Mouse (Mus musculus) CD4-positive helper T cell, adult 2 months (primary cell): ENCODE measurements around the gene Gstt1.
A peak's percentile ranks its signal among the peaks of the same experiment; 100 is the strongest.
"Not testable (repeated sequence)": the region's sequence is repeated elsewhere in the genome, so short reads cannot be mapped to it uniquely, and the experiment has no call there.

Experiments
- DNase-seq: peaks from one replicate; pipeline ENCODE4 v3.0.0-alpha.2; 2012; ENCODE audit warnings: low read depth, missing footprints, low spot score

The Gstt1 gene

DNA sequence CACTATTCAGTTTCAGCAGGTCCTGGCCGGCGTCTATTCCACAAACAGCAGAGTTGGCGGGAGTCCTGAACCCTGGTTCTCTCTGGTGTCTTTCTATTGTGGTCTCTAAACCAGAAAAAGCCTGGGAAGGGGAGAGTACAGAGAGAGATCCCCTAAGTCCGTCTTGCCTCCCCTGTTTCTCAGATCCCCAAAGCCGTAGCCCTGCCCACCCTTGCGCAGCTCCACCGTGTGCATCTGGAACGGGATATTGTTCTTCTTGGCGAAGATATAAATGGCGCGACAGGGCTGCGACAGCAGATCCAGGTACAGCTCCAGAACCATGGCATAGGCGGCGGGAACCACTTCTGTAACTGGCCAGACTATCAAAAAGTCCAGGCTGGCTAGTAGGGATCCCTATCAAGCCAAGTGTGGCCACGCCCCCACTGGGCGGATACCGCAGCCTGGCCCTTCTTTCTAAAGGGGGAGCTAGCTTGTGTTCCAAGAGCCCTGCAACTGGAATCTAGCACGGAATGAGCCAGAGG is at the start of gene Gstt1:
Gstt1 (minus strand) TSS at position 409 of the 521 bp plus-strand sequence.
- DNase-seq = peak; percentile 14

DNA sequence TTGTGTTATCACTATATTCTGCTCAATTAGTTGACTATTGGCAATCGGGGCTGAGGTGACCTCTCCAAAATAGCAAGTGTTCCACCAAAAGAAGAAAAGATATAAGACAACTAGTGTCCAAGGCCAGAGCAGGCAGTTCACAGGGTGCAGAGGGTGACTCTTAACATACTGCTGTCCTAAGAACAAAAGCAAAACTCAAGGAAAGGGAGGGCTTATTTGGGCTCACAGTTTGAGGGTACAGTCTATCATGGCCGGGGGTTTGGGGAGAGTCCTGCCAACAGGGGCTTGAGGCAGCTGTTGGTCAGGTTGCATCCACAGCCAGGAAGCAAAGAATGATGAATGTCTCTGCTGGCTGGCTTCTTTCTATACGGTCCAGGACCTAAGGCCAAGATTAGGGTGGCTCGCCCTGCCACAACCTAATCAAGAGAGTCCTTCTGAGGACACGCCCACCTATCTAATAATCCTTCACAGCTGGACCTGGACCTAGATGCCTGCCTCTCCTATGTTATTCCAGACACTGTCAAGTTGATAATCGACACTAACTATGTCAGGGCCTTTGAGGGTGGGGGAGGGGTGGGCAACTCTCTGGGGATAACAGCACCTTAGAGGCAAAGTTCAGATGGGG is 47.0 kb upstream of the Gstt1 start:
- no peak for DNase-seq

DNA sequence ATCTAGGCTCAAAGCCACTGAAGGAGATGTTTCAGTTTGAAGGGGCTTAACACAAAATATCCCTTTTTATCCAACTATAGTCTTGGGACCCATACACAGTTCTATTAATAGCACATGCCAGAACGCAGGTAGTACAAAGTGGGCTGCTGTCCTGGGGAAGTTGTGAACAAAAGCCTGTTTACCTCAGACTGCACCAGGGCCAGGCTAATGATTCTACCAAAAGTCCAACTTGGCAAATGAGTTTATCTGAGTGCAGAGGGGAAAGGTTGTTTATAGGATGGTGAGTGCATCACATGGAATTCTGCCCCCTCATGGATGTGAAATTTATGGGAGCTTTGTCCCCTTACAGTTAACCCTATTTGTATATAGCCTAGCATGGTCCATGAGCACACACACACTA is 46.4 kb upstream of the Gstt1 start:
- no peak for DNase-seq

DNA sequence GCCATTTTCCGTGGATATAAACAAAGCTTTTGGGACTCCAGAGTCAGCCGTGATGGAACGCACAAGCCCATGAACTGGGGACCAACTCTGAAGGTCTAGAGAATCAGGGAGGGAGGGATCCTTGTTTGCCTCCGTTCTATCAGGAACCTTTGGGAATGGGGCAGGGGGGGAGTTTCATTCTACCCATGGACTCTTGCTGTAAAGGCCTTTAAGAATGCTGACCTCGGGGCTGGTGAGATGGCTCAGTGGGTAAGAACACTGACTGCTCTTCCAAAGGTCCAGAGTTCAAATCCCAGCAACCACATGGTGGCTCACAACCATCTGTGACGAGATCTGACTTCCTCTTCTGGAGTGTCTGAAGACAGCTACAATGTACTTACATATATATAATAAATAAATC is 45.5 kb upstream of the Gstt1 start:
- DNase-seq = not testable (repeated sequence)

DNA sequence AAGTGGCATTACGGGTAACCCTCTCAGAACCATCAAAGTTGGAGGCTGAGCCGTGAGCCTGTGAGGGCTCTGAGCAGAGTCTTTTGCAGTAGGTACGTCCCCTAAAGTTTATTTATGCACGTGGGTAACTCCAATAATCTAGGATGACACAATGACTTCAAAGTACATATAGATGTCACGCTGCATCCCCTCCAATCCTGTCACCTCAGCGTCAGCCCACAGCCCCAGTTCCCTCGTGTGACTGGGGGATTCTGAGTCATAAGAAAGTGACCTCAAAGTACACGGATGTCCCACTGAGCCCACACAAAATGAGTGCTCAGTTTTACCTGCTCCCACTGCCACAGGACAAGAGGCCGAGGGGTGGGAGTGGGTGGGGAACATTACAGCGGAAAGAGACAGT is 40.7 kb upstream of the Gstt1 start:
- peak; percentile 78 for DNase-seq

DNA sequence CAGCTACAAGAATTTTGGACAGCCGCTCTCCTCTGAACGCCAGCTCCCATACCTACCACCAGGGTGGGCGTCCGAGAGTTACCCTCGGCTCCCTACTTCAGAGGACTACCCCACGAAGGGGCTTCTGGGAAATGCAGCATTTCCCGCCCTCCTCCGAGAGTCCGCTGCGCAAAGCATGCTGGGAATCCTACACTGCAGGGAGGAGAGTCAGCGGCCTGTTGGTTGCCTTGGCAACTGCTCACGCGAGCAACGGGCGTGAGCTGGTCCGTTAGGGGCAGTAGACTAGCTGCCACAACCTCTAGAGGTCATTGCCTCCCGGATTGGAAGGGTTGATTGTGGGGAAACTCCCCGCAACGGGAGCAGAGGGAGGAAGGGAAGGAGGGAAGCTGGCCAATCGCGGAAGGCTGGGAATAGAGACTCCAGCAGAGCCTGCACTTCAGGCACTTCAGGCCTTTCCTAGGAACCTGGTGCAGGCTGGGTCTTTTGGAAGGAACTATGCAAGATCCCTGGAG is 38.9 kb upstream of the Gstt1 start, which contains the start of gene Gstt2:
Gstt2 (minus strand) TSS at position 177 of the 512 bp plus-strand sequence.
- DNase-seq = peak; percentile 84

DNA sequence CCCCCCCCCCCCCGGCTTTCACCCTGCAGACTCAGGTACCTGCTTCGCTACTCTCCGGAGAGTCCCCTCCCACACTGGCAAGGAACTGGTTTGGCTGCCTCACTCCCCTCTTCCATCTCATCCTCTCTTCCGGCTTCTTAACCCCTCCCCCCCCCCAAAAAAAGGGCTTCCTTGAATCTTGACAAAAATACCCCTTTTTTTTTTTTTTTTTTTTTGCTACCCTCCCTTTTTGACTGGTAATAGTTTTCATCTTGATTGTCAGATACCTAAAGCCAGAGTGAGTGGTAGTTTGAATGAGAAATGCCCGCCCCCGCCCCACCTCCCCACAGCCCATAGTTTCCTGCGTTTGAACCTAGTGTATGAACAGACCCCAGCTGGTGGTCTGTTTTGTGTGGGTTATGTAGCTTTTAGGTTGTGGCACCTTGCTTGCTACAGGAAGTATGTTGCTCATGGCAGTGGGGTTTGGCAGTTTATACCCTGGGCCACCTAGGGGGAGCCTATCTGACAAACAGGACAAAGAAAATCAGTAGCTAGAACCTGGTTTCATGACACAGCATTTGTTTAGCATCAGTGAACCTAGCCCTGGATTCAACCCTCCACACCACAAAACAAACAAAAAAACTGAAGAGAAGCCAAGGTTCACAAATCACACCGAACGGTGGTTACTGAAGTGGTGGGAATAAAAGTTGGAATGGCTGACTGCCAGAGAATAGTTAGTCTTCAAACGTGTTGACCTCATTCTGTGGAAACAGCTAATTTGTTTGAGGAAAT is 37.6 kb upstream of the Gstt1 start:
- peak; percentile 89 for DNase-seq

DNA sequence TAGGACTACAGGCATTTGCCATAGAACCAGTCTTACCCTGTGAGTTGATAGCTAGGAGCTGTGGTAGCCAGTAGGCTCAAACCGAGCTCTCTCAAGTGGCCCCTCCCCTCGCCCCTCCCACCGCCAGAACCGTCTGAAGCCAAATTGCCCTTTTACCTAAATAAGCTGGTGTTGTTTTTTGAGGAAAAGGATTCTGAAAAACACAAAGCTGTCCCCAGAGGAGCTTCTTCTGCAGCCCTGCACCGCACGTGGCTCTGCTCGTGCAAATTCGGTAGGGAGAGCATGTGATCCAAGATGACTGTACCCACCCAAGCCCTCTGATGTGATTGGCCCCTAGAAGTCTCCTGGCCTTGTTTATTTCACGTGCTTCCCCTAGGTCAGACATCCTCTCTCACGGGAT is 36.9 kb upstream of the Gstt1 start:
- DNase-seq = peak; percentile 91

DNA sequence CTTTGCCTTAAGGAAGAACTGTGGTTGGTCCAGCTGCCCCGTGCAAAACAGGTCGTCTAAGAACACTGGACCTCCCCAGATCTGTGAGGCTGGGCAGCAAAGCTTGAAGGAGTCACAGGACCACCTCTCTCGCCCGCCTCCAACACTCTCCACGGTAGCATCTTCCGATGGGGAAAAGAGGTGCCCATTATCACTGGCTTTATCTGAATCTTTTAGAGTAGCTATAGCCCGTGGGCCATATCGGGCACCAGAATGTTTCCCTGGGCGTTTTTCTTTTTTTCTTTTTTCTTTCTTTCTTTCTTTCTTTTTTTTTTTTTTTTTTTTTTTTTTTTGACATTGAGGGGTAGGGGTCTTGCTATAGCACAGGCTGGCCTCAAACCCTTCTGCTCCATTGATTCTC is 36.3 kb upstream of the Gstt1 start:
- no peak for DNase-seq

DNA sequence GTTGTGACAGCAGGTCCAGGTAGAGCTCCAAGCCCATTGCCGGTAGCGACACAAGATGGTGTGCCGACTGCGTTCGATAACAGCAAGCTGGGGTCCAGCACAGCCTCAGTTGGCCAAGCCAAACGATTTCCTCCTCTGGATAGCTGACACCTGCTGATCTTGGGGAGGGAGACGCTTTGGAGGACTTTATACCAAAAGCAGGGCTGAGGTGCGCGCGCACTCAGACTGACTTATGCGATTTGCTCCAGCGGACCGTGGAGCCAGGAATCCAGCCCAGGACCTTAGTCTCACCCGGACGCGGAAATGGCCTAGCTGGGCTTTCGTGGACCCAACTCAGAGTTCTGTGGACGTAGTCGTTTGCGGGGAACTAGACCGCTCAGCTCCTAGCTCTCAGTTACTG is 35.9 kb upstream of the Gstt1 start:
- DNase-seq = peak; percentile 79

DNA sequence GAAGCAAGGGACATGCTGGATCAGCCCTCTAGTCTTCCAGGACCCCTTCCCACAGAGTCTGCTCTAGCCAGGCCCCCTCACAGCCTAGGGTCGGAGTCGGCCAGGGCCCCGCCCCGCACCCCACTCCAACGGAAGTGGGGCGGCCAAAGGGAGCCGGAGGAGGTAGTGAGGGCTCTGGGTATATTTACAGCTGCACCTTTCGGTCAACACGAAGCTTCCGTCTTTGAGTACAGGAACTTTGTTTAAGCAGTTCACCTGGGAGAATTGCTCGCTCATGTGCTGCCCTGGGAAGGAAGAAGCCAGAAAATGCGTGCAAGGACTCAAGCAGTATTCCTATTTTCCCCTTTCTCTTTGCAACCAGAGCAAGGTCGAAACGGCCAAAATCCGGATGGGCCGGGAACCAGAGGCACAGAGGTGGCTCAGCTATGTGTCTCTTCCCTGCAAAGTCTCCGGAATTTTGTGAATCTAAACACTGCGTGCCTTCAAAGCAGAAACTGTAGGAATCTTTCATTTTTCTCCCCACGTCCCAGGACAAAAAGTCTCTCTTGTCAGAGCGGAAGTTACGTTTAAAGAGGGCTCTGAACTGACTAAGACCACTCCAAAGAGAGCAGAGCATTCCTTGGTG is 35.2 kb upstream of the Gstt1 start:
- peak; percentile 28 for DNase-seq

DNA sequence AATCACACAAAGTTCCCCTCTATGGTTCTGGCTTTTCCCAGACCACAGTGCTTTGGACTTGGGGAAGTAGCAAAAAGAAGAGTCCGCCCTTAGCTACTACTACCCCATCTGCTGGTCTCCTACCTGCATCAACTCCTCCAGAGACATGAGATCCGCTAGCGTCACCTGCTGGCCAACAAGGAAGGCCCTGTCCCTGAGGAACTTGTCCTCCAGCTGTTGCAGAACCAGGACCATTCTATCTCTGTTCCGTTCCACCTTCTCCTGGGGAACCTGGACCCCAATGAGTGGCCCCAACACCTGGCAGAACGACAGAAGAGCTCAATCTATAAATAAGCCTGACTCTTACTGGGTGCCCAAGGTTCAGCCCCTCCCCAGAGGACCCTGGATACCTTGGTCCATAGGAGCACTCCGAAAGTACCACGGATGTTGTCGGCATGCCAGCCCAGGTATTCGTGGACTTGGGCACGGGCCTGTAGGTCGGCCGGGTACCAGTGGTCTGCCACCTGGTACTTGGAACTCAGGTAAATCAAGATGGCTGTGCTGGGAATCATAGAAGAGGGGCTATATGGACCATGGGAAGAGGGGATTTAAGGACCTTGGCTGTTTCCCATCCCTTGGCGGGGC is 34.0 kb upstream of the Gstt1 start:
- peak; percentile 82 for DNase-seq

DNA sequence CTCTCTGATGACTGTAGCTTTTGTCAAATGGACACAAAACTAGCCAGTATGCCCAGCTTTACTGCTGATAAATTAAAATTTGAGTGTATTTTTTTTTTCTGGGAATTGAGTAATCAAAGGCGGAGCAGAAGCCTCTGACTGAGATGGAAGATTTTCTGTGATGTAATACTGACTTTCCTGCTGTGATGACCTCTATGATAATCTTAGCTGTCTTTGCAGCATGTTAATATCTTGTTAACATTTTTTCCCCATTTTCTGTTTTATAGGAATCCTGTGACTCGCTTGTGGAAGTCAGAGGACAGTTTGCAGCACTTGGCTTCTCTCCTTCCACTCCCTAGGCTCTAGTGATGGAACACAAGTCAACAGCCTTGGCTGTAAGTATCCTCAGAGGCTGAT is 31.9 kb upstream of the Gstt1 start:
- no peak for DNase-seq

DNA sequence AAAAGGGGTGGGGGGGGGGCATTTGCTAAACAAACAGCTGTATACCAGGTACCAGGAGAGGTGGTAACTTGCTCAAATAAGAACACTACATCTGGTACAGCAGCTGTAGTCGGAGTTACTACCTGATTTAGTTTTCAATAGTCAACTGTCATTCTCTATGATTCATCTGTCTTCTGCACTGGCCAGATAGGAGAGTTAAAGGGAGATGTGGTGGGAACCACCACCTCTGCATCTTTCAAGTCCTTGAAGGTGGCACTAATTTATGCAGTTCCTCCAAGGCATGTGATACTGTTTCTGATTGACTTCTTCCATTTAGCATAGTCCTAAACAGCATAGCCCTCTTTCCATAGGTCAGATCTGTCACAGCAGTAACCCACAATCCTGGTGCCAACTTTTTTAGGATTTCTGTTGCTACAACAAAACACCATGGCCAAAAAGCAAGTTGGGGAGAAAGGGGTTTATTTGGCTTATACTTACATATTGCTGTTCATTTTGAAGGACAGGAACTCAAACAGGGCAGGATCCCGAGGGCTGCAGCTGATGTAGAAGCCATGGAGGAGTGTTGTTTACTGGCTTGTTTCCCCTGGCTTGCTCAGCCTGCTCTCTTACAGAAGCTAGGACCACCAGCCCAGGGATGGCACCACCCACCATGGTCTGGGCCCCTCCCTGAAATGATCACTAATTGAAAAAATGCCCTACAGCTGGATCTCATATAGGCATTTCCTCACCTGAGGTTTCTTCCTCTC is 31.3 kb upstream of the Gstt1 start:
- DNase-seq = no peak

DNA sequence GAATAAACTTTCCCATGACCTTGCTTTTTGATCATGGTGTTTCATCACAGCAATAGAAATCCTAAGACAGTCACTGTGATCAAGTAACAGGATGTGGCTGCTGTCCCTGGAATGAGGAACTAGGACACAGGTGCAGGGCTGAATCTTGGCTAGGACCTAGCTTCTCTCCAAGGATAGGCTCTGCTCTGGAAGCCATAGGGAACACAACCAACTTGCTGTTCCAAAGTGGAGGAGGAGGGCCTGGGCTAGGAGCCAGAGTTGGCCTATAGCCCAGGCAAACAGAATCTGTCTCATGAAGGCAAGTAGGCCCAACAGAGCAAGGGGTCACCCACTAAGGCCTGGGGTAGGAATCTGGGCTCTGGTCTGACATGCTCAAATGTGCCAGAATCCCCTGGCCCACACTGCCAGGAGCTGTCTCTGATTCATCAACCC is 30.1 kb upstream of the Gstt1 start:
- DNase-seq = no peak

DNA sequence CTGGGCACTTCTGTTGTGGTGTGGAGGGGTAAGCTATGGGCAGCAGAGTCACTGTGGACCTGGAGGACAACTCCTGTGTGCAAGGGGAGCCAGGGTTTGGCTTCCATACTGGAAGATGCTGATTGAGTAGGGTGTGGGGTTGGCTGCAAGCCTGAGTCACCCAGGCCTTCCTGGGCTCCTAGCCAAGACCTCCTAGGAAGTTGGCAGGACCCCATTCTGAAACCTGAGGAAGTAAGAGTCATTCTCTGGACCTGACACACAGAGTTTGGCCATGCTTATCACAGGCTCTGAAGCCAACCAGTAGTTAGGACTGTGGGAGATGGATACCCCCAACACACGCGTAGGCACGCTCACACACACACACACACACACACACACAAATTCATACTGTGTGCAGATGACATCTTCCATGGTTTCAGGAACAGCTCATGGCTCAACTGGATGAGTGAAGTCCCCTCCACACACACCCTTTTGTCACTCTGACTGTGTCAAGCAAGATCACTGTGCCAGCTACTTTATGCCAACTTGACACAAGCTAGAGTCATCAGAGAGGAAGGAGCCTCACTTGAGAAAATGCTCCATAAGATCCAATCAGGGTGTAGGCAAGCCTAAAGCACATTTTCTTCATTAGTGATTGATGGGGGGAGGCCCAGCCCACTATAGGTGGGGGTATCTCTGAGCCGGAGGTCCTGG is 29.4 kb upstream of the Gstt1 start:
- DNase-seq = no peak

DNA sequence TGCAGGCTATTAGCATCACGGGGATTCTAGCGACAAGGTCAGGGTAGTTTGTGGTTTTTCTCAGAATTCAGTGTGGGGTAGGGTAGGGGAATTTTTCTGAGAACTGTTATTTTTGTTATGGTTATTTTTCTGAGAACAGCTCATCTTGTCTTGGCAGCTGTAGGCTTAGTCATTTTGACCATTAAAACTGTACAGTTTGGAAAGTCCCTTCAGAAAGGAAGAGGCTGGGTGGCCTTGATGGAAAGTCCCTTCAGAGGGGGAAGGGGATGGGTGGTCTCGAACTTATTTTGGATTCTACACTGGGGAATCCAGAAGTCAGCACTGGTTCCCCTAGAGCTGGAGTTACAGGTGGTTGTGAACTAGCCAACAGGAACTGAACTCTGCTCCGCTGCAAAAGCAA is 26.1 kb upstream of the Gstt1 start:
- DNase-seq = no peak

DNA sequence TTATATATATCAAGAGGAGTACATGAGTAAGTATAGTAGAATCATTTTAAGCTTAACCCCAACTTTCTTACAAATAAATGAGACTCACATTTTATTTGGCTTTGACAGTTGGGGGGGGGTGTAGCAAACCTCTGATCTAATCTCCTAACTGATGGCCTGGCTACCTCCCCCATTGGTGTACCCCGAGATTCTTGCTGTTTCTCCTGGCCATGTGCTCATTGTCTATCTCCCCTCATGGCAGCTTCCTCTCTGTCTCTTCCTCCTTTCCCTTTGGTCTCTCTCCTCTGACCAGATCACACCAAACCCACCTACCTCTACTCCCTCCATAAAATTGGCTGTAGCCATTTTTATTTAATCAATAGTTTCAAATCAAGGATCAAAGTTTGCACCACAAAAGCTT is 25.4 kb upstream of the Gstt1 start:
- DNase-seq = no peak

DNA sequence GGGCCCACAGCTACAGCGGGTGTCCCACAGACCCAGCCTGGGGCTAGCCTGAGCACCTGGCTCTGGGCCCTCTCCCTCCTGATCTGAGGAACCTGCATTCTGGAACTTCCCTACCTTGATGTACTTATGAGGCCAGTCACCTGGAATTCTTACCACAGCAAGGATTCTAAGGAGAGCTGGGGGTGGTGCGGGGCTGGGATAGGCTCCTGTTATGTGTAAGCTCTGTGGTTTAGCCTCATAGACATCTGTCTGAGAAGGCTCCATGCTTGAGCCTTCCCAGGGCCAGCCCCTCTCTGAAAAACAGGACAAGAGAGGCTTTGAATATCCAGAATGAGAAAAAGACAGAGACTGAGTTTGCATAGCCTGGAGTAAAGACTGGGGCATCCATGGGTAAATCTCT is 24.1 kb upstream of the Gstt1 start, which contains the start of gene Gstt4:
Gstt4 (minus strand) TSS at position 101 of the 400 bp plus-strand sequence.
- no peak for DNase-seq

DNA sequence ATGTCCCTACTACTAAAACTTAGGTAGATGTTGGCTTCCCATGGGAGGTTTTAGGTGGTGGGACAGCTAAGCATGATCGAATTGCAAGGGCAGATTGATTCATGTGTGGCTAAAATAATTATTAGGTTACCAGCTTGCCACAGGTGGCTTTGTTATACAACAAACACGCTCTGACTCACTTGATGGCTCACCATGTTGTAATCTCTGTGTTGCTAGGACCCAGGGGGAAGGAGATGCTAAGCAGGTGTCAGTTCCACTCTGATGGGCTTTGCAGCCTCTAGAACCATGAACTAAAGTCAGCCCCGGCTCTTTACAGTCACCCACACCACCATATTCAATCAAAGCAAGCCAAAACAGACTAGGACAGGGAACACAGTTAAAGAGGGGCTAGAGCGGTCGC is 21.5 kb upstream of the Gstt1 start:
- DNase-seq = no peak
